Mouse (Mus musculus): ENCODE measurements around the gene Stx19. TPM values are rescaled to one million over a fixed set of nuclear protein-coding genes. Genes with fewer than 3 reads are reported as not detected.

Gene Stx19
- total RNA-seq, 2 experiments from 2014 or later: not detected

GRCm38 (mm10) chr16:62854191-62855068 is 40.0 kb downstream of the Stx19 start, which contains the start of gene Pros1:
Pros1 (plus strand) TSS chr16:62854307.
- Histone ChIP-seq H3K27ac (peak within 1 kb of the TSS; percentile 92), H3K4me3 (peak within 1 kb of the TSS; percentile 91)
- peak; percentile 83 for DNase-seq
- TF ChIP-seq CTCF (IDR thresholded peaks at IDR 0.05): no peak
- intact Hi-C loops (cut with DNase I): no loop called here

DNA sequence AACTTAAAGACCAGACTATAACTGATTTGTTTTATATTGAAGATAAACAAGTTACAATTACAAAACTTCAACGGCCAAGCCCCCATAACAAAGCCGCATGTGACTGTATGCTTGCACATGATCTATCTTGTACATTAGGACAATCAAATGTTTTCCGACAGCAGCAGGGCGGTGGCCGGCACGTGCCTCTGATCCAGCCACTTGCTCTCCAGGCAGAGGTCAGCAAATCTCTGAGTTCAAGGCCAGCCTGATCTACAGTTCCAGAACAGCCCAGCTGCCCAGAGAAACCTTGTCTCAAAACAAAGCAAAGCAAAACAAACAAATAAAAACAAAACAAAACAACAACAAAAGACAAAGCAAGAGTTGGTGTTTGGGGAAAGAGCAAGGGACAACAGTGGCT is 40.9 kb downstream of the Stx19 start:
- no peak for TF ChIP-seq CTCF (IDR thresholded peaks at IDR 0.05)
- H3K4me3 ChIP-seq: peak overlapping the region; percentile 91
- H3K27ac ChIP-seq: peak overlapping the region; percentile 92; the same call in 1 of the 2 replicates
- peak; percentile 17 for DNase-seq
- intact Hi-C loops (cut with DNase I): no loop called here

DNA sequence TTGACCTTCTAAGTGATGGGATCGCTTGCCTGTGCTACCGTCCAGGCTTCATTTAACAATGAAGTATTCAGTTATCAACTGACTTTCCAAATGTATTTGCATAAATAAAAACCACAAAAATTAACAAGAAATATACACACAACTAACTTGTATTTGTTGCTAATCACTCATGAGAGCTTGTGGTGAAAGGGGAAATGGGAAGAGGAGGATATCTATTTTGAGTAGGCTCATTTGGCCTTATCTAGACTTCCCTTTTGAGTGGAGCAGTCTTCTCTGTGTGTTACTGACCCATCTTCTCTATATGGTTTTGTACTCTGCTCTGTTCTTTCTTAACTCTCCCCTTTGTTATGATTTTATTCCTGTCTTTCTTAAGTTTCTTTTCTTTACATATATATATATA is 41.8 kb downstream of the Stx19 start:
- intact Hi-C loops (cut with DNase I): no loop called here
- H3K4me3 ChIP-seq: no peak overlapping the region
- TF ChIP-seq CTCF (IDR thresholded peaks at IDR 0.05): no peak

DNA sequence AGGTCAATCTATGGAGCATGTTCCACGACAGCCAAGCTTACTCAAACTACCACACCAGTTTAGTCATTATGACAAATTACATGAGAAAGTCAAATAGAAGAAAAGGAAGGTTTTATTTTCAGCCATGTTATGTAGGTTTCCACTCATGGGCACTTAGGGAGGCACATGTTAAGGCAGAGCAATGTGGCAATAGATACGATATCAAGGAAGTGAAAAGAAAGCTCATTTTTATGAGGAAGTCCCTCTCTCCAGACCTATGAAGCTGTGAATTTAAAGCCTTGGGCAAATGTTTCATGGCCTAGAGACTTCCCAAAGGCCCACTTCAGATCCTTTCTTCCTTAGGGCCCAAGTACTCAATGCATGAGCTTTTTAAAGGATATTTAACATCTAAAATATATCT is 43.0 kb downstream of the Stx19 start:
- intact Hi-C loops (cut with DNase I): no loop called here

More for the DNA sequence above, 41.8 kb downstream of the Stx19 start:
- H3K27ac ChIP-seq: no peak overlapping the region
- no peak for DNase-seq

GRCm38 (mm10) chr16:62858018-62858417 is 43.5 kb downstream of the Stx19 start:
- no peak for DNase-seq
- TF ChIP-seq CTCF (IDR thresholded peaks at IDR 0.05): peak; percentile 52
- Histone ChIP-seq H3K27ac (no peak overlapping the region), H3K4me3 (no peak overlapping the region)
- intact Hi-C loops (cut with DNase I): no loop called here

More for the DNA sequence above, 43.0 kb downstream of the Stx19 start:
- H3K27ac ChIP-seq: no peak overlapping the region
- no peak for DNase-seq
- TF ChIP-seq CTCF (IDR thresholded peaks at IDR 0.05): no peak
- no peak overlapping the region for H3K4me3 ChIP-seq

- H3K4me3 ChIP-seq: no peak overlapping the region
- H3K27ac ChIP-seq: no peak overlapping the region
- intact Hi-C loops (cut with DNase I): no loop called here
- no peak for DNase-seq
- no peak for TF ChIP-seq CTCF (IDR thresholded peaks at IDR 0.05)
These were observed 45.7 kb downstream of the Stx19 start for GRCm38 (mm10) chr16:62860140-62860539.

DNA sequence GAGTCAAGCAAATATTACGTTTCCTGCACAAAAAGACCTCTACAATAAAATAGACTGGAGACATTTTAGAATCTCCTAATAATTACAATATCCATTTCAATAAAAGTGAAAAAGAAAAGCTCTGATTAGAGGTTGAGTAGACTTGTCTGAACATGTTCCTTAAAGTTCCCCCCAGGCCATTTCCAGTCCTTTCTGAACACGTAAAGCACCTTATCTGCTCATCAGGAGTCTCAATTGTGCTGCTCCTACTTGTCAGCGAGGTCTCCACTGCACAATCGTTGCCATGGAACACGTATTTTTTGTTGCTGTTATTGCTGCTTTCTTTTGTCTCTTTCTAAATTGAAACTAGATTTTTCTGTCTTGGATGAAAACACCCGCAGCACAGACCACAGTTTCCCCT is 47.0 kb downstream of the Stx19 start:
- Histone ChIP-seq H3K27ac (peak overlapping the region; percentile 24; the same call in 1 of the 2 replicates), H3K4me3 (0 out of 2 replicates have a peak overlapping the region, but pooled peaks have one; percentile 13)
- DNase-seq: no peak
- TF ChIP-seq CTCF (IDR thresholded peaks at IDR 0.05): no peak
- intact Hi-C loops (cut with DNase I): no loop called here

- DNase-seq: no peak
- no peak for TF ChIP-seq CTCF (IDR thresholded peaks at IDR 0.05)
- no peak overlapping the region for H3K27ac ChIP-seq
- no peak overlapping the region for H3K4me3 ChIP-seq
- intact Hi-C loops (cut with DNase I): no loop called here
These were observed 58.2 kb downstream of the Stx19 start for GRCm38 (mm10) chr16:62872688-62873117.

DNA sequence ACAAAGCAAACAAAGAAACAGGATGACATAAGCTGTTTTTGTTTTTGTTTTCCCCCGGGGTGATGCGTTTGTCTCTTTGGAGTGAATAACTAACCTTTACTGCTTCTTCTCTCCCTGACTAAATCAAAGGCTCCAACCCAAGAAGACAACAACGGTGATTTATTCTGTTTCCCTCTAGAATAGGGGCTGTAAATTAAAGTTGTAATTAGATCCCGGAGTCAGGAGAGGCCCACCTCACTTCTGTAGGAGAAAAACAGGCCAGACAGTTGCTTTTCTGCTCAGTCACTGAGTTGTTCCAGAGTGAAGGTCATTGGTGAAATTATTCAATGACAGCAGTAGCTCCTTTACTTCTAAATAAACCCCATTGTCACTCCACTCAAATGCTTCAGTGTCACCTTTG is 58.7 kb downstream of the Stx19 start:
- no peak for TF ChIP-seq CTCF (IDR thresholded peaks at IDR 0.05)
- Histone ChIP-seq H3K27ac (no peak overlapping the region), H3K4me3 (no peak overlapping the region)
- DNase-seq: no peak
- intact Hi-C loops (cut with DNase I): no loop called here

Small RNA genes within 50 kb of the gene (microRNA-seq; reads per million reads assigned to microRNA genes)
- gene Gm25986: not detected

Other genes with a start within 250 kb of the Stx19 start
- 1 to 10 TPM; 6.8 to 7.7 TPM for gene Nsun3, start 27.9 kb upstream of the Stx19 start, total RNA-seq (2021)
- 1 to 10 TPM; 4.7 TPM for gene Arl13b, start 32.4 kb downstream of the Stx19 start, total RNA-seq (2021)
- 1 to 10 TPM; 5.4 to 8.4 TPM for gene Pros1, start 39.6 kb downstream of the Stx19 start, total RNA-seq (2021)

All from gastrocnemius, adult 2 months (tissue).